Mouse (Mus musculus): Measurements from ENCODE around the gene Mbd6. TPM values are rescaled to one million over a fixed set of nuclear protein-coding genes. Genes with fewer than 3 reads are reported as not detected.

Mbd6 gene
- polyA plus RNA-seq, 1 experiment: 19.8 TPM

GRCm38 (mm10) chr10:127288328-127288799 lies 454 bp downstream of the Mbd6 start:
- no peak for DNase-seq (ENCODE audit: low spot score)

- DNase-seq (ENCODE audit: low spot score): no peak
These were observed 903 bp downstream of the Mbd6 start for GRCm38 (mm10) chr10:127287936-127288293.

- DNase-seq (ENCODE audit: low spot score): no peak
These were observed 1.4 kb downstream of the Mbd6 start for GRCm38 (mm10) chr10:127287271-127287935.

GRCm38 (mm10) chr10:127286730-127287129 lies 2.1 kb downstream of the Mbd6 start:
- DNase-seq (ENCODE audit: low spot score): no peak

- DNase-seq (ENCODE audit: low spot score): no peak
These were observed 2.6 kb downstream of the Mbd6 start for GRCm38 (mm10) chr10:127286194-127286593.

GRCm38 (mm10) chr10:127285644-127286043 lies 3.2 kb downstream of the Mbd6 start:
- no peak for DNase-seq (ENCODE audit: low spot score)

GRCm38 (mm10) chr10:127284724-127285500 lies 3.9 kb downstream of the Mbd6 start:
- DNase-seq (ENCODE audit: low spot score): no peak

- no peak for DNase-seq (ENCODE audit: low spot score)
These were observed 4.7 kb downstream of the Mbd6 start for GRCm38 (mm10) chr10:127284105-127284622.

GRCm38 (mm10) chr10:127282620-127283215 lies 6.1 kb downstream of the Mbd6 start:
- no peak for DNase-seq (ENCODE audit: low spot score)

GRCm38 (mm10) chr10:127281316-127281715 lies 7.5 kb downstream of the Mbd6 start:
- DNase-seq (ENCODE audit: low spot score): no peak

- DNase-seq (ENCODE audit: low spot score): no peak
These were observed 9.1 kb downstream of the Mbd6 start for GRCm38 (mm10) chr10:127279730-127280129.

GRCm38 (mm10) chr10:127274261-127275022 lies 14.4 kb downstream of the Mbd6 start:
- DNase-seq (ENCODE audit: low spot score): no peak

GRCm38 (mm10) chr10:127272371-127272770 lies 16.4 kb downstream of the Mbd6 start:
- DNase-seq (ENCODE audit: low spot score): no peak

- no peak for DNase-seq (ENCODE audit: low spot score)
These were observed 18.9 kb downstream of the Mbd6 start for GRCm38 (mm10) chr10:127269884-127270283.

- DNase-seq (ENCODE audit: low spot score): no peak
These were observed 19.8 kb downstream of the Mbd6 start for GRCm38 (mm10) chr10:127269036-127269435.

GRCm38 (mm10) chr10:127268401-127268800 lies 20.4 kb downstream of the Mbd6 start:
- DNase-seq (ENCODE audit: low spot score): no peak

- no peak for DNase-seq (ENCODE audit: low spot score)
These were observed 21.5 kb downstream of the Mbd6 start for GRCm38 (mm10) chr10:127267318-127267717.

- DNase-seq (ENCODE audit: low spot score): peak; percentile 80
These were observed 22.4 kb downstream of the Mbd6 start, which contains the start of gene Dctn2 for GRCm38 (mm10) chr10:127266112-127267091. Dctn2 (plus strand) TSS chr10:127266368.

- DNase-seq (ENCODE audit: low spot score): no peak
These were observed 23.1 kb downstream of the Mbd6 start for GRCm38 (mm10) chr10:127265727-127266111.

- no peak for DNase-seq (ENCODE audit: low spot score)
These were observed 23.8 kb downstream of the Mbd6 start for GRCm38 (mm10) chr10:127264971-127265370.

Data from urinary bladder, adult 2 months (tissue).